Mouse (Mus musculus) MEL (cell line): ENCODE data around the gene Apol7a.
A peak's percentile ranks its signal among the peaks of the same experiment; 100 is the strongest.

Experiments used
- BHLHE40 ChIP-seq: IDR thresholded peaks from 2 replicates; pipeline ENCODE4 v1.6.1; 2012; ENCODE audit warnings: low read depth, mild to moderate bottlenecking, inconsistent platforms, low read length, improper control_type of control experiment, borderline replicate concordance
- CTCF ChIP-seq, 3 experiments: IDR thresholded peaks in 2 of 3; conservative IDR thresholded peaks in 1 of 3; 2 replicates each; pipeline ENCODE4 v1.5.1; 2011 to 2012; ENCODE audit warnings: low read length in 3 of 3, low read depth in 2 of 3, mild to moderate bottlenecking in 2 of 3, improper control_type of control experiment in 1 of 3, inconsistent platforms in 1 of 3, mixed read lengths in 1 of 3, moderate library complexity in 1 of 3; ENCODE audit not compliant: control insufficient read depth in 1 of 3, insufficient read depth in 1 of 3, poor library complexity in 1 of 3, severe bottlenecking in 1 of 3
- EP300 ChIP-seq, 2 experiments: IDR thresholded peaks; 2 replicates each; pipeline ENCODE4 v1.6.1; 2011; ENCODE audit warnings: improper control_type of control experiment in 2 of 2, low read length in 2 of 2, low read depth in 1 of 2, mild to moderate bottlenecking in 1 of 2
- ETS1 ChIP-seq: IDR thresholded peaks from 2 replicates; pipeline ENCODE4 v1.6.1; 2012; ENCODE audit warnings: low read depth, mild to moderate bottlenecking, inconsistent platforms, low read length, improper control_type of control experiment, moderate library complexity
- GABPA ChIP-seq: IDR thresholded peaks from 2 replicates; pipeline ENCODE4 v1.6.1; 2012; ENCODE audit warnings: low read depth, mild to moderate bottlenecking, inconsistent platforms, low read length, improper control_type of control experiment, moderate library complexity
- MAFK ChIP-seq: IDR thresholded peaks from 2 replicates; pipeline ENCODE4 v1.6.1; 2011; ENCODE audit warnings: low read depth, mild to moderate bottlenecking, low read length, improper control_type of control experiment, borderline replicate concordance
- MYC ChIP-seq: IDR thresholded peaks from 2 replicates; pipeline ENCODE4 v1.6.1; 2011; ENCODE audit warnings: low read depth, mild to moderate bottlenecking, low read length, improper control_type of control experiment, moderate library complexity
- POLR2A ChIP-seq, 2 experiments: IDR thresholded peaks; 2 replicates each; pipeline ENCODE4 v1.6.1; 2011 to 2012; ENCODE audit warnings: low read length in 2 of 2, mild to moderate bottlenecking in 2 of 2, control low read depth in 1 of 2, improper control_type of control experiment in 1 of 2, low read depth in 1 of 2, moderate library complexity in 1 of 2; ENCODE audit not compliant: control insufficient read depth in 1 of 2, insufficient read depth in 1 of 2, poor library complexity in 1 of 2
- USF2 ChIP-seq, 2 experiments: IDR thresholded peaks; 2 replicates each; pipeline ENCODE4 v1.6.1; 2011 to 2012; ENCODE audit warnings: improper control_type of control experiment in 2 of 2, low read length in 2 of 2, borderline replicate concordance in 1 of 2, inconsistent platforms in 1 of 2, low read depth in 1 of 2, mild to moderate bottlenecking in 1 of 2; ENCODE audit not compliant: insufficient read depth in 1 of 2

GRCm38 (mm10) chr15:77366706-77367484 is 32.0 kb downstream of the Apol7a start:
- TF ChIP-seq MAFK, result no peak
- TF ChIP-seq USF2 (IDR thresholded peaks at IDR 0.05; ENCODE audit: borderline replicate concordance in 1 of 2, insufficient read depth in 1 of 2, low read depth in 1 of 2, low read length in 2 of 2), result no peak
- TF ChIP-seq CTCF (IDR thresholded peaks at IDR 0.05 in 2 of 3, conservative IDR thresholded peaks at IDR 0.05 in 1 of 3; ENCODE audit: control insufficient read depth in 1 of 3, insufficient read depth in 1 of 3, low read depth in 2 of 3, low read length in 3 of 3, poor library complexity in 1 of 3, severe bottlenecking in 1 of 3), result peak in 2 of 3 experiments; percentile 65 to 66; a peak in 4 of 6 replicates
- TF ChIP-seq GABPA, result no peak
- TF ChIP-seq EP300 (IDR thresholded peaks at IDR 0.05; ENCODE audit: low read depth in 1 of 2, low read length in 2 of 2), result no peak
- no peak for TF ChIP-seq MYC
- no peak for TF ChIP-seq ETS1
- TF ChIP-seq POLR2A (IDR thresholded peaks at IDR 0.05; ENCODE audit: control insufficient read depth in 1 of 2, insufficient read depth in 1 of 2, low read depth in 1 of 2, low read length in 2 of 2, poor library complexity in 1 of 2), result no peak
- TF ChIP-seq BHLHE40, result no peak
